Mouse (Mus musculus): ENCODE measurements around the gene Krtap4-16.

DNA sequence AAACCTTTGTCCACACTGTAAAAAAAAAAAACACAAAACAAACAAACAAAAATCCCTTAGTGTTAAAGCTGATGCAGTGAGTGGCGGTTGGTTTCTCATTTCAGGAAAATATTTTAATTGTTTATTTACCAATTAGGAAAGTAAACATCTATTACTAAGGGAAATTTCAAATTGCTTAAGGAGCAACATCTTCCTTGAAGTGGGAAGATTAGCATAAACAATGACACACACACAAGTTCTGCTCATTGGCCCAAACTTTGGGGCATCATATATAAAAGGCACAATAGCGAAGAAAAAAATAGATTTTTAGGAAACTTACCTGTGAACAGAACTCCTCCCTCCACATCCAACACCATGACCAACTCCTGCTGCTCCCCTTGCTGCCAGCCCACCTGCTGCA lies 6.2 kb upstream of the Krtap4-16 start, which contains the start of gene Gm11568:
- TF ChIP-seq CTCF (conservative IDR thresholded peaks at IDR 0.05; ENCODE audit: insufficient read depth, insufficient read length, low read depth, low read length): no peak
- TF ChIP-seq POLR2A (IDR thresholded peaks at IDR 0.05; ENCODE audit: low read depth, low read length): no peak
